Mouse (Mus musculus) adrenal gland, adult (tissue): ENCODE results near the gene H2-Q1.
"Not testable (repeated sequence)": the region's sequence is repeated elsewhere in the genome, so short reads cannot be mapped to it uniquely, and the experiment has no call there.

Source experiments
- DNase-seq, 2 experiments: peaks; one replicate each; pipeline ENCODE4 v3.0.0; 2022 to 2023; ENCODE audit warnings: low spot score in 1 of 2; ENCODE audit not compliant: inconsistent age in 2 of 2

The H2-Q1 gene

GRCm38 (mm10) chr17:35320327-35321081 is at the start of gene H2-Q1:
Gene H2-Q1 (plus strand): TSS chr17:35320405.
- DNase-seq, result no peak

DNA sequence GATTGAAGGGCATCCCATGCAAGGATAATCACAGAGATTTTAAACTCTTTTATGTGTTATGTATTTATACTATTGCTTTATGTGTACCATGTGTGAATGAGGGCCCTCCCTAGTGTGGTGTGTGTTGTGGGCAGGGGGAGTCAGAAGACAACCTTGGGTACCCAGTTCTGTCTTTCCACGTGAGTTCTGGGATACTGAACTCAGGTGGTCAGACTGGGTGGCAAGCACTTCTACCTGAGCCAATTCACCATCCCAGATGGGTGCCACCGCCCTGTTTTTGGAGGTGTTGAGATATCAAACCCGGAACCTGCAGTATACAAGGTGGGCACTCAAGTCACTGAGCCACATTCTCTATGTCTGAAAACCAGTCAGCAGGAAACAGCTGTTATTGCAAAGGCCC is 48.0 kb upstream of the H2-Q1 start:
- DNase-seq, result no peak

DNA sequence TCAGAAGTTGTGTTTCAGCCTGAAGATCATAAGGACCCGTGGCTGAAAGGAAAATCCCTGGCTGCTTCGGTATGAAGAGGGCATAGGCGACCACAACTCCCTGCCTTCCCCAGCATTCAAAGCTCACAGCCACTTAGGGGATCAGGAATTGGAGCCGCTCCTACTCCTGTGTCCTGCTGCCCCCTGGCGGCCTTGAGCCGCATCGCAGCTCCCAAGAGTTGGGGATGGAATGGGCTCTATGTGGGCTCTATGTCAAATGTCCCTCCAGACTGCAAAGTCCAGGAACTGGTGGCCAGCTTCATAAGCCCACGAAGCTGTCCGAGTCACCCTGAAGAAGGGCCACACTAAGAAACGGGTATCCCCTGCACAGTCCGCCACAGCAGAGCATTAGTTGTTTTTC is 45.4 kb upstream of the H2-Q1 start:
- DNase-seq, result peak; percentile 88 to 97

DNA sequence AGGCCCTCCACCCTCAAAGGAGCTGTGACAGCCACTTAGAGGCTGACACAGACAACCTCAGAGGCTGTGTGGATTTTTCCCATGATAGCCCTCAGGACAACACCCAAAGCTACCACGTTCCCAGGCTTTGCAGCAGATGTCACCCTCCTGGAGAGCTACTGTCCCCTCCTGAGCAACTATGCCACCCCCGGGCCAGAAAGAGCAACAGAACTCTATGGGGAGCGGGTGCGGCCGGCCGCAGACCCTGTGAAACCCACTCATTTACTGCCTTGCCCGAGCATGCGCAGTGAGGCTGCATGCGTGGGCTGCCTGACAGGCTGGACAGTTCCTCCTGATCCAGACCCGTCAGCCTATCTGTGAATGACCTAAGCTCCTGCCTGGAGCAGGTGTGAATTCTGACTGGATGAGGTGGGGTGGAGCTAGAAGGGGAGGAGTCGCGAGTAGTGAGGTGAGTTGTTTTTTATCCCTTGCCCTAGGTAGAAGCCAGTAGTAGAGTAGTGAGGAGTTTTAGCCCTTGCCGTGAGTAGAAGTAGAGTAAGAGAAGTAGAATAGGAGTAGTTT is 43.8 kb upstream of the H2-Q1 start:
- DNase-seq, result no peak

DNA sequence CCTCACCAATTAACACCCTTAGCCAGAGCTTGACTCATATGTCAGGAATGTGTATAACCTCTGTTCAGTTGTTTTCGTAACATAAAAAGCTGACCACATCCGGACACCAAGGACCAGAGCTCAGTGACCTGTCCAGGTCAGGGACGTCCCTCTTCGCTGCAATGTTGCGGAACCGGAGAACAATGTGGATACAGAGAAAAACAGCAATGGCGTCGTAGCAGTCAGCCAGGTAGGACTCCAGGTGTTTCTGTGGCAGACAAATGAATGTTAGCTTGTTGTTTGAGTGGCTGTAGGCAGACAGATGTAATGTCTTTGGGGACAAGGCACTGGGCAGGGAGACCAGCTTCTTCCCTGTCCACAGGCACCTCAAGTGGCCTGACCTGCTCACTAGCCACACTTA is 42.2 kb upstream of the H2-Q1 start:
- DNase-seq, result peak in 1 of 2 experiments; percentile 70

- no peak for DNase-seq
Measured at GRCm38 (mm10) chr17:35278957-35279688, 41.1 kb upstream of the H2-Q1 start.

DNA sequence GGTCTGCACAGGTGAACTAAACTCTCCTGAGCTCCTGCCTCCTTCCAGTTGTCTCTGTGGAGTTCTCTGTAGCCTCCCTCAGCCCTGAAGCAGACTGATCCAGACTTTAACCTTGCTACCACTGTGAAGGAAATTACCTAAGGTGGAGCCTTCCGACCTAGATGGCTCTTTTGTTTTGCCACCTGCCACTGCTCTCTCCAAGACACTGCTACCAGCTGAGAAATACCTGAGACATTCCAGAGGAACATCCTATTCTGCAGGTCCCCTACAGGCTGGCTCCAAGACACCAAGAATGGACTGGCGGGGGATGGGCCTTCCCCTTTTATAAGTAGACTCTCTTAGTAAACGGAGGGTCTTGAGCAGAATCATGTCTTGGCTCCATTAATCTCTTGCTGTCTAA is 39.9 kb upstream of the H2-Q1 start:
- no peak for DNase-seq

- no peak for DNase-seq
Measured at GRCm38 (mm10) chr17:35285431-35285830, 34.8 kb upstream of the H2-Q1 start.

DNA sequence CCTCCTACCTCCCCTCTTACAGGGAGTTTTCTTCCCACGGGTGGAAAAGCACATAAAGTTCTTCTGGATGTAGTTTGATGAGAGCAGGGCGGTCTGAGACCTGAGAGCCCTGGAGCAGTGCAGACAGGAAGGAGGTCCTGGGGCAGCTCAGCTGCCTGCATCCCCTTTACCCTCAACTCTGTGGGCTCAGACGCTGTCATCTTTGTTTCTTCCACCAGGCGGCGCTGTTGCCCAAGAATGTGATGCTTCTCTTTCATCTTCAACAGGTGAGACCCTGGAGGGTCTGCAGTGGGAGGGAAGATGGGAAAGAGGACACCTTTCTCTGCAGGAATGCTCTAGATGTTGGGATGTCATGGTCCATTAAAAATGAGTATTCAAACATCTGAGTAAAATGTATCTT is 24.4 kb upstream of the H2-Q1 start:
- peak; percentile 46 to 88 for DNase-seq

- not testable (repeated sequence) for DNase-seq
Measured at GRCm38 (mm10) chr17:35300261-35300945, 19.8 kb upstream of the H2-Q1 start.

- peak; percentile 89 to 98 for DNase-seq
Measured at GRCm38 (mm10) chr17:35301645-35302258, 18.5 kb upstream of the H2-Q1 start.

DNA sequence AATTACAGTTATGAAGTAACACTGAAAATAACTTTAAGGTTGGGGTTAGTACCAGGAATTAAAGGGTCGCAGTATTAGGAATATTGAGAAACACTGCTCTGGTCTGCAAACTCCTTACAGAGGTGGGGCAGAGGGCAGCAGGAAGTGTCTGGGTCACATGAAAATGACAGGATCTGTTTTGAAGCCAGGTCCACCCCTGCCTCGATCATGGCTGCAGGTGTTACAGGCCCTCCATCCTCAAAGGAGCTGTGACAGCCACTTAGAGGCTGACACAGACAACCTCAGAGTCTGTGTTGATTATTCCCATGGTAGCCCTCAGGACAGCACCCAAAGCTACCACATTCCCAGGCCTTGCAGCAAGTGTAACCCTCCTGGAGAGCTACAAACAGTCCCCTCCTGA is 16.9 kb upstream of the H2-Q1 start:
- no peak for DNase-seq

DNA sequence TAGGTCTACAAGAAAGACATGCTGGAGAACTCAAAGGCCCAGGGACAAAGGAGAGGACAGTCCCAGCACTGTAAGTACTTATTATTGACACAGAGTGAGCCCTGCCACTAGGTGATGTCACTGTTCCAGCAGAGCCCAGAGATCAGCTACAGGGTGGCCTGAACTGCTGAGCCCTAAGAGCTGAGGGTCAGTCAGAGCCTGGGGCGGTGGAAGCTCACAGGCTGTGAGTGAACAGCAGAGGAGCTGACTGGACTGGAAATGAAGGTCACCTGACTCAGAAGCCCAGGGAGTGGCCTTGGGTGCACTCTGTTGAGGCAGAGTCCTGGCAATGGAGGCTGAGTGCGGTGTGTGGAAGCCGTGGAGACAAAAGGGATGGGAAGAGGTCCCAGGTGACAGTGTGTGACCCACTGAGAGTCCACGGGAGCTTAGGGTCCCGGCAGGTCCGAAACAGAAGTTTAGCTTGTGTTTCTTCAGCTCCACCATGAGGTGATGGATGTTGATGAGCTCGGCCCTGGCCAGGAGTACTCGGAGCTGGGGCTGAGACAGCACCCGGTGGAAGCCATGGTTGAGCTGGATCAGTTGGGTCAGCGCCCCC is 16.4 kb upstream of the H2-Q1 start:
- DNase-seq, result peak; percentile 81 to 89

DNA sequence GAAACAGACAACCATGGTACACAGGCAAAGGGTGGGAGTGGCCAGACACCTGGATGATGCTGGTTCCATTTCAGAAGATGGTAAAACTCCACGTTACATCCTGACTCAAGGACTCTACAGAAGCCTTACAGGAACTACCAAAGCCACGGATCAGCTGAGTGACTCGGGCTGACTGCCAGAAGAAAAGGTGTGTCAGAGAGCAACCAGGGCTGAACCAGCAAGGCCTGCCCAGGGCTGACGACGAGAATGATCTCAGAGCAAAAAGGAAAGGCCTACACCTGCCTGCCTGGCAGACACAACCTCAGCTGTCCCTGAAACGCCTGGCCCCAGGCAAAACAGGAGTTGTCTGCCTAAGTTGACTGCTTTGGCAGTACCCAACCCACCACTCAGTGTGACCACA is 15.7 kb upstream of the H2-Q1 start:
- DNase-seq, result peak in 1 of 2 experiments; percentile 35

DNA sequence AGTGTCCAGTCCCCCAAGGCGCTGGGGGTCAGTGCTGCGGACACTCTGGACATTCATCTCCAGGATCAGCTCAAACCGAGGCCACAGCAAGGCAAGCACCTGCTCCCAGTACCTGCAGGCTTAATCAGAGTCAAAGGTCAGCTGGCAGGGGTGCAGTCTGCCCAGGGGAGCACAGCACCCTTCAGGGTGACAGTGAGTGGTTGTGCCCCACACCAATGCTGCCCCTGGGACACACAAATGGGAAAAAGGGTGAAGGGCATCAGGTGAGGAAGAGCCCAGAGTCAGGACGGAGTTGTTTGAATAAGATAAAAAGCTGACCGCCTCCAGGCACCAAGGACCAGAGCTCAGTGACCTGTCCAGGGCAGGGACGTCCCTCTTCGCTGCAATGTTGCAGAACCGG is 15.3 kb upstream of the H2-Q1 start:
- not testable (repeated sequence) for DNase-seq

DNA sequence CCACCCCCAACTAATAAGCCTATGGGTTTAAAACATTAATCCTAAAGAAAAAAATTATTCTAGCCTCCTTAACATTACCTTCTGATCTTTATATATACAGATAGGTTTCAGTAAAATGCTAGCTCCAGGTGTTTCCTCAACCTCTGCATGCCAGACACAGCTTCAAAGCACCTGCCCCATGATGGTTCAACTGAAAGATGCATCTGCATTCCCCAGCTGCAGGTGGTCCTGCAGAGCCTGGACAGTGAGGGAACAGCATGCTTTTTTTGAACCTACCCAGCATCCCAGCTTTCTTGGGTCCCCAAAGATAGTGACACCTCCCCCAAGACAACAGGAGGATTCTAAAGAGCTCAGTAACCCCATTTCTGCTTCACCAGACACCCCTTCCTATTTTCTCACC is 1.5 kb upstream of the H2-Q1 start:
- no peak for DNase-seq

- DNase-seq, result not testable (repeated sequence)
Measured at GRCm38 (mm10) chr17:35325124-35325523, 4.9 kb downstream of the H2-Q1 start.

DNA sequence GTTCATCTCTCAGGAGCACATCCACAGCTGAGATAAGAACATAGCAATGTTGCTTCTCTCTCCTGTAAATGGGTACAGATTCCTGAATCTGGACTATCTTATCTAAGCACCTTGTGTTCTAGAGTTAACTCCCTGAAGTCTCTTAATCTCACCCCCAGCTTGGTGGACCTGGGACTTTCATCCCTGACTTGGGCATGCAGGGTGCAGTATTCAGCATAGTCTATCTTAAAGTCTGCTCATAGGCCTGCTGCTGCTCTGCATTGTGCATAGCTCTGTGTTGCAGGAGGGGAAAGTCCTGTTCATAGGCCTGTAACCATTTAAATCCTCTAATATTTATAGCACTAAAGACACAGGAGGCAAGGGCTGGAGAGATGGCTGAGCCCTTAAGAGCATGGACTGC is 5.8 kb downstream of the H2-Q1 start:
- not testable (repeated sequence) for DNase-seq

DNA sequence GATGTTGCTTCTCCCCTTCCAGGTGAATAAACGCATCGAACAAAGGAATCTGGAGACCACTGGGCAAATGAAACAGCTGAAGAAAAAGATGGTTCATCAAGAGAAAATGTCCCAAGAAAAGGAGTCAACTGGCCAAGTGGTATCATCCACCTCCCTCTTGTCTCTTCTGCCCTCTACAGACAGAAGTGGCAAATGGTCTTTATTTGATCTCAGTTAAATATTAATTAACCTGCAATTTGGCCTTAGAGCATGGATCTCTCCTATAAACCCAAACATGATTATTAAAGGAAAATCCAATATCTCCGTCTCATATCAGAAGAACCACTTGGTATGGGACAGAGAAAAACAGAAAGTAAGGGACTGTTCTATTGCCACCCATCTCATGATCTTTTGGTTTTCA is 9.5 kb downstream of the H2-Q1 start:
- DNase-seq, result not testable (repeated sequence)

DNA sequence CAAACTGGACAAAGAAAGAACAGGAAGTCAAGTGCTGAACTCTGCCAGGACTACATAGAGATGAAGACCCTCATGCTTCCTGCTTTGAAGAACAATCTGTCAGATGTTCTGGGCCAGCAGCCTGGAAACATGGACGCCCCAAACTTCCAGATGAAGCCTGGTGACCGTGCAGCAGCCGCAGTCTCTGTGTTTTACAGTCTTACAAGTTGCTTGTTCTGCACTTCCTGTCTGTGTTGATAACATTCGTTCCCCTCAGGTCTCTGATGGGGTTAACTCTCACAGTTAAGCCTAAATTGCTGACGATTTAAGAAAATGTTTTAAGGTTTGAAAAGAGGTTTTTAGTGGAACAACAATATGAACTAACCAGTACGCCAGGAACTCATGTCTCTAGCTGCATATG is 11.3 kb downstream of the H2-Q1 start:
- DNase-seq, result not testable (repeated sequence)
